Mouse (Mus musculus): ENCODE measurements around the gene Mcat.
"Not testable (repeated sequence)": the region's sequence is repeated elsewhere in the genome, so short reads cannot be mapped to it uniquely, and the experiment has no call there.

Gene Mcat

GRCm38 (mm10) chr15:83520861-83521382, 42.7 kb downstream of the Mcat start:
- no peaks in the 10 kb centered on the region for H3K36me3 ChIP-seq (ENCODE audit: insufficient read depth, low read length)
- peaks cover 44% of the 10 kb centered on the region for H3K27me3 ChIP-seq (ENCODE audit: insufficient read depth, low read length)
- peaks cover 9% of the 10 kb centered on the region; the same call in 1 of the 2 replicates for H3K9me3 ChIP-seq (ENCODE audit: low read length)
- peaks cover 25% of the 10 kb centered on the region for H3K4me1 ChIP-seq (replicated peaks; ENCODE audit: low read depth, low read length)
- no peak overlapping the region for H3K4me3 ChIP-seq (replicated peaks; ENCODE audit: low read length)
- no peak for TF ChIP-seq NANOG (IDR thresholded peaks at IDR 0.05; ENCODE audit: borderline replicate concordance, low read length)

DNA sequence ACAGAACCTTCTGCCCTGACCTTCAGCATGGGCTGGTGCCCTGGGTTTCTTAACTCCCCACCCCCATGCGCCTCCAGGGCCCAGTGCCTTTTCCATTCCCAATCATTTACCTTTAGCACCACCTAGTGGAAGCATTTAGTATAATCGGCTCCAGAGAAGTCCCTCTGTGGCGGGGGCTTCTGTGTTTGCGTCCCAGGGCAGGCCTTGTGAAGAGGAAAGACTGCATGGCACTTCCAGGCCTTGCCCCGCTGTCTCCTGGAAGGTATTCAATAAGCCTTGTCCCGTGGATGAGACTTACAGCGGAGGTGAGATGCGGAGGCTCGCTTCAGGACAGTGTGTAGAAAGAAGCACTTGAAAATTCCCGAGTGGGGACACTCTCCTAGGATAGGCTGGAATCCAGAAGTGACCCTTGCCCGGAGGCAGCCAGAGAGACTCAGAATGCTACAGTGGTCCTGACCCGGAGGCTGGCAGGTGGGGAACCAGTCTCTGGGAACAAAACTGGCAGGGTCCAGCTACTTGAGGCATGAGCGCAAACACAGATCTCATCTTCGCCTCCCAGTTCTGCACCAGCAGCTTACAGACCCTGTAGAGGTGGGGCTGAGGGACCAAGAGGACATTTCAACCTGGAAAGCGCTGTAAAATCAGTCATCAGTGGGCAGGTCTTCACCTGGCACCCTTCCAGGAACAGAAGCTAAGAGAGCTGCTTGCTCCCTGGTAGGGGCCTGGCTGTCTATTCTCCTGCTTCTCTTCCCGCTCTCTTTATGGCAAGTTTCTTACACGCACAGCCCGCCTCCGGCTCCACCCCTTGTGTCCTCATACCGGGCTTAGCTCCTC, 45.2 kb downstream of the Mcat start:
- Histone ChIP-seq H3K9me3 (ENCODE audit: low read length) (peaks cover 9% of the 10 kb centered on the region; the same call in 1 of the 2 replicates), H3K27me3 (ENCODE audit: insufficient read depth, low read length) (peaks cover 20% of the 10 kb centered on the region), H3K4me3 (replicated peaks; ENCODE audit: low read length) (no peak overlapping the region), H3K36me3 (ENCODE audit: insufficient read depth, low read length) (no peaks in the 10 kb centered on the region), H3K4me1 (replicated peaks; ENCODE audit: low read depth, low read length) (peaks cover 19% of the 10 kb centered on the region)
- TF ChIP-seq CTCF (conservative IDR thresholded peaks at IDR 0.05; ENCODE audit: low read length) = peak; percentile 74
- TF ChIP-seq POU5F1 (IDR thresholded peaks at IDR 0.05; ENCODE audit: borderline replicate concordance, low read length) = no peak

- Histone ChIP-seq H3K27me3 (ENCODE audit: insufficient read depth, low read length) (peaks cover 14% of the 10 kb centered on the region), H3K4me3 (replicated peaks; ENCODE audit: low read length) (no peak overlapping the region), H3K4me1 (replicated peaks; ENCODE audit: low read depth, low read length) (peaks cover 23% of the 10 kb centered on the region), H3K9me3 (ENCODE audit: low read length) (peaks cover 9% of the 10 kb centered on the region; the same call in 1 of the 2 replicates), H3K36me3 (ENCODE audit: insufficient read depth, low read length) (no peaks in the 10 kb centered on the region)
- TF ChIP-seq POU5F1 (IDR thresholded peaks at IDR 0.05; ENCODE audit: borderline replicate concordance, low read length) = no peak
- no peak for TF ChIP-seq CTCF (conservative IDR thresholded peaks at IDR 0.05; ENCODE audit: low read length)
- no peak for TF ChIP-seq NANOG (IDR thresholded peaks at IDR 0.05; ENCODE audit: borderline replicate concordance, low read length)
Observed at GRCm38 (mm10) chr15:83515018-83515417, 48.6 kb downstream of the Mcat start.

GRCm38 (mm10) chr15:83512489-83513281, 50.9 kb downstream of the Mcat start:
- Histone ChIP-seq H3K9me3 (ENCODE audit: low read length) (peaks cover 9% of the 10 kb centered on the region; the same call in 1 of the 2 replicates), H3K4me3 (replicated peaks; ENCODE audit: low read length) (no peak overlapping the region), H3K4me1 (replicated peaks; ENCODE audit: low read depth, low read length) (peaks cover 11% of the 10 kb centered on the region), H3K36me3 (ENCODE audit: insufficient read depth, low read length) (no peaks in the 10 kb centered on the region), H3K27me3 (ENCODE audit: insufficient read depth, low read length) (no peaks in the 10 kb centered on the region; the same call in 1 of the 2 replicates)
- TF ChIP-seq CTCF (conservative IDR thresholded peaks at IDR 0.05; ENCODE audit: low read length) (no peak), POU5F1 (IDR thresholded peaks at IDR 0.05; ENCODE audit: borderline replicate concordance, low read length) (no peak), NANOG (IDR thresholded peaks at IDR 0.05; ENCODE audit: borderline replicate concordance, low read length) (no peak)

- Histone ChIP-seq H3K4me1 (replicated peaks; ENCODE audit: low read depth, low read length) (peaks cover 16% of the 10 kb centered on the region), H3K4me3 (replicated peaks; ENCODE audit: low read length) (peak within 1 kb of the TSS; percentile 86), H3K9me3 (ENCODE audit: low read length) (no peaks in the 10 kb centered on the region), H3K36me3 (ENCODE audit: insufficient read depth, low read length) (no peaks in the 10 kb centered on the region), H3K27me3 (ENCODE audit: insufficient read depth, low read length) (no peaks in the 10 kb centered on the region; the same call in 1 of the 2 replicates)
- TF ChIP-seq CTCF (conservative IDR thresholded peaks at IDR 0.05; ENCODE audit: low read length) = no peak
- TF ChIP-seq POU5F1 (IDR thresholded peaks at IDR 0.05; ENCODE audit: borderline replicate concordance, low read length) = no peak
- no peak for TF ChIP-seq NANOG (IDR thresholded peaks at IDR 0.05; ENCODE audit: borderline replicate concordance, low read length)
Observed at GRCm38 (mm10) chr15:83510805-83511405, 52.7 kb downstream of the Mcat start, which contains the start of gene Ttll1. Gene Ttll1 (minus strand): TSS chr15:83510893.

GRCm38 (mm10) chr15:83509950-83510804, 53.4 kb downstream of the Mcat start:
- Histone ChIP-seq H3K4me3 (replicated peaks; ENCODE audit: low read length) (peak overlapping the region; percentile 86), H3K36me3 (ENCODE audit: insufficient read depth, low read length) (no peaks in the 10 kb centered on the region), H3K9me3 (ENCODE audit: low read length) (no peaks in the 10 kb centered on the region), H3K4me1 (replicated peaks; ENCODE audit: low read depth, low read length) (peaks cover 16% of the 10 kb centered on the region), H3K27me3 (ENCODE audit: insufficient read depth, low read length) (no peaks in the 10 kb centered on the region; the same call in 1 of the 2 replicates)
- no peak for TF ChIP-seq NANOG (IDR thresholded peaks at IDR 0.05; ENCODE audit: borderline replicate concordance, low read length)
- TF ChIP-seq CTCF (conservative IDR thresholded peaks at IDR 0.05; ENCODE audit: low read length) = peak; percentile 35

- H3K36me3 ChIP-seq (ENCODE audit: insufficient read depth, low read length) = peaks cover 16% of the 10 kb centered on the region
- not testable (repeated sequence) for H3K9me3 ChIP-seq (ENCODE audit: low read length); H3K27me3 ChIP-seq (ENCODE audit: insufficient read depth, low read length); H3K4me3 ChIP-seq (replicated peaks; ENCODE audit: low read length)
- H3K4me1 ChIP-seq (replicated peaks; ENCODE audit: low read depth, low read length) = peaks cover 42% of the 10 kb centered on the region
Observed at GRCm38 (mm10) chr15:83501483-83501882, 62.1 kb downstream of the Mcat start.
